Mouse (Mus musculus) liver, postnatal 0 days (tissue): ENCODE results near the gene Osbpl8. TPM values are rescaled to one million over a fixed set of nuclear protein-coding genes. Genes with fewer than 3 reads are reported as not detected.

Experiments
- ATAC-seq: fragments of 200-750 bp; cut with Nextera tagmentation; 2 replicates; pipeline ENCODE4 v1.8.0; 2017; ENCODE audit warnings: mild to moderate bottlenecking, moderate library complexity
- DNase-seq: peaks from one replicate; pipeline ENCODE4 v3.0.0-alpha.2; 2016
- H3K27ac ChIP-seq: fragments of 300-500 bp; sonication (generic); 2 replicates; pipeline ENCODE4 v1.5.1; 2014; ENCODE audit warnings: antibody characterized with exemption, moderate library complexity, mild to moderate bottlenecking, low read depth
- H3K27me3 ChIP-seq: fragments of 300-500 bp; sonication (generic); 2 replicates; pipeline ENCODE4 v1.6.1; 2014; ENCODE audit warnings: low read length, control low read depth, mixed read lengths; ENCODE audit not compliant: insufficient read depth
- H3K36me3 ChIP-seq: fragments of 300-500 bp; sonication (generic); replicated peaks from 2 replicates; pipeline ENCODE4 v1.6.1; 2014; ENCODE audit warnings: mild to moderate bottlenecking, control low read depth, low read length, moderate library complexity, mixed read lengths; ENCODE audit not compliant: insufficient read depth
- H3K4me1 ChIP-seq: fragments of 300-500 bp; sonication (generic); 2 replicates; pipeline ENCODE4 v1.6.1; 2014; ENCODE audit warnings: antibody characterized with exemption, mild to moderate bottlenecking, control low read depth; ENCODE audit not compliant: insufficient read depth
- H3K4me2 ChIP-seq: fragments of 300-500 bp; sonication (generic); 2 replicates; pipeline ENCODE4 v1.6.1; 2014; ENCODE audit warnings: low read depth, mild to moderate bottlenecking, low read length, moderate library complexity, mixed read lengths
- H3K4me3 ChIP-seq: fragments of 300-500 bp; sonication (generic); 2 replicates; pipeline ENCODE4 v1.5.1; 2014; ENCODE audit warnings: low read depth, low read length
- H3K9ac ChIP-seq: fragments of 300-500 bp; sonication (generic); replicated peaks from 2 replicates; pipeline ENCODE4 v1.6.1; 2014; ENCODE audit warnings: mild to moderate bottlenecking, moderate library complexity
- H3K9me3 ChIP-seq: fragments of 300-500 bp; sonication (generic); 2 replicates; pipeline ENCODE4 v1.6.1; 2016; ENCODE audit warnings: mild to moderate bottlenecking, control low read depth, low read length, mixed read lengths
- CTCF ChIP-seq: sonication (generic); IDR thresholded peaks from 2 replicates; pipeline ENCODE4 v1.5.1; 2016; ENCODE audit warnings: antibody characterized with exemption, low read depth
- EP300 ChIP-seq: IDR thresholded peaks from 2 replicates; pipeline ENCODE4 v1.6.1; 2016; ENCODE audit warnings: antibody characterized with exemption, low read depth, mild to moderate bottlenecking
- WGBS: fragments of 180-500 bp; shearing (Covaris S2); extraction: QIAGEN DNeasy Blood & Tissue Kit; methylation state at CpG from one replicate; pipeline ENCODE4 v1.1.7; 2014; ENCODE audit not compliant: insufficient replicate concordance; 5-methylcytosine and 5-hydroxymethylcytosine counted together
- polyA plus RNA-seq: library from polyadenylated mRNA; unstranded; fragments of >200 nt; fragmentation: Nextera tagmentation; extraction: Ambion mirVana; gene quantifications from 2 replicates; pipeline ENCODE4 v1.2.1, GENCODE M21; 2015

Gene Osbpl8
- polyA plus RNA-seq, 1 experiment from 2014 or later: 5.6 TPM

DNA sequence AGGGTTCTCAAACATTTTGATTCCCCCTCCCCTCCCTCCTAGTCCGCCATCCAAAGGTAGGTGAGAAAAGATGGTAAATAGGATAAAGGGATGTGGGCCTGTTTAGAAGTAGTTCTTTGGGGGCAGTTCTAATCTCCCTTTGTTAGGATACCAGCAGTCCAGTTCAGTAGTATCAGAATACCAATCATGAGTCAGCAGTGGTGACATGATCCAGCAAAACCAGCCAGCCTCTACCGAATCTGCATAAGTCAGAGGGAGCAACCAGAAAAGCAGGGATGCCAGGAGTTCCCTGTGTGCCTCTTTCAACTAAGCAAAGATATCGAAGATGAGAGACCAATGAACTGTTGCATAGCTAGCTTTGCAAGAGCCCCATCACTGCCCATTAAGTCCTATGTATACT lies 91.6 kb downstream of the Osbpl8 start:
- no peak for TF ChIP-seq CTCF
- no peak for TF ChIP-seq EP300
- peaks cover 3% of the 10 kb centered on the region; the same call in 1 of the 2 replicates for H3K36me3 ChIP-seq
- H3K4me3 ChIP-seq: no peak overlapping the region
- no peak overlapping the region for H3K4me2 ChIP-seq
- no peaks in the 10 kb centered on the region for H3K27me3 ChIP-seq
- DNase-seq (no peak), ATAC-seq (no peak)
- H3K4me1 ChIP-seq: no peaks in the 10 kb centered on the region
- H3K27ac ChIP-seq: no peak overlapping the region
- H3K9ac ChIP-seq: no peak overlapping the region
- H3K9me3 ChIP-seq: no peaks in the 10 kb centered on the region
- WGBS: 76% methylated on average over 3 of the region's 3 CpGs

GRCm38 (mm10) chr10:111257358-111257757 lies 92.8 kb downstream of the Osbpl8 start:
- 90% methylated on average over 3 of the region's 3 CpGs for WGBS
- DNase-seq: no peak
- H3K4me2 ChIP-seq: no peak overlapping the region
- no peaks in the 10 kb centered on the region for H3K4me1 ChIP-seq
- H3K27me3 ChIP-seq: no peaks in the 10 kb centered on the region
- H3K36me3 ChIP-seq: peaks cover 3% of the 10 kb centered on the region; the same call in 1 of the 2 replicates
- no peak for ATAC-seq
- no peak overlapping the region for H3K27ac ChIP-seq
- no peaks in the 10 kb centered on the region for H3K9me3 ChIP-seq
- TF ChIP-seq CTCF (no peak), EP300 (no peak)
- no peak overlapping the region for H3K4me3 ChIP-seq
- no peak overlapping the region for H3K9ac ChIP-seq

GRCm38 (mm10) chr10:111258256-111258655 lies 93.7 kb downstream of the Osbpl8 start:
- Histone ChIP-seq H3K4me2 (no peak overlapping the region), H3K27me3 (no peaks in the 10 kb centered on the region), H3K4me1 (no peaks in the 10 kb centered on the region), H3K9me3 (no peaks in the 10 kb centered on the region), H3K27ac (no peak overlapping the region), H3K36me3 (peaks cover 3% of the 10 kb centered on the region; the same call in 1 of the 2 replicates), H3K4me3 (no peak overlapping the region), H3K9ac (no peak overlapping the region)
- WGBS: 81% methylated on average over 3 of the region's 3 CpGs
- DNase-seq (no peak), ATAC-seq (no peak)
- no peak for TF ChIP-seq CTCF
- no peak for TF ChIP-seq EP300

GRCm38 (mm10) chr10:111271687-111272086 lies 107.1 kb downstream of the Osbpl8 start:
- peaks cover 71% of the 10 kb centered on the region for H3K36me3 ChIP-seq
- ATAC-seq: no peak

DNA sequence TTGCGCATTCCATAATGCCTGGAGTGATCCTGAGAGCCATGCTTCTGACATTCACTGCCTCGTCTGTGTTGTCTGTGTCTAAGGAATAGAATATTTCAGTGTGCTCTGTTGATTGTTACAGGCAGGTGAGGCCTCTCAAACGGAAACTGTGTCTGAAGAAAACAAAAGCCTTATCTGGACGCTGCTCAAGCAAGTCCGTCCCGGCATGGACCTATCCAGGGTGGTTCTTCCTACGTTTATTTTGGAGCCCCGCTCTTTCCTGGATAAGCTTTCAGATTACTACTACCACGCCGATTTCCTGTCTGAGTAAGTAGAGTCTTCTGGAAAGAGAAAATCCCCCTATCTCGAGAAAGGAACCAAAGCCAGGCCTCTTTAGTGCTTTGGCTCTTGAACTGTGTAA lies 108.4 kb downstream of the Osbpl8 start:
- no peaks in the 10 kb centered on the region for H3K4me1 ChIP-seq
- WGBS: 76% methylated on average over 11 of the region's 11 CpGs
- no peak for ATAC-seq
- no peak overlapping the region for H3K4me3 ChIP-seq
- H3K36me3 ChIP-seq: peaks cover 71% of the 10 kb centered on the region
- no peak overlapping the region for H3K4me2 ChIP-seq
- no peak overlapping the region for H3K27ac ChIP-seq
- no peak for TF ChIP-seq CTCF
- TF ChIP-seq EP300: no peak
- DNase-seq: no peak
- H3K9ac ChIP-seq: no peak overlapping the region
- H3K9me3 ChIP-seq: no peaks in the 10 kb centered on the region
- no peaks in the 10 kb centered on the region for H3K27me3 ChIP-seq

More at GRCm38 (mm10) chr10:111271687-111272086, 107.1 kb downstream of the Osbpl8 start:
- DNase-seq: no peak
- no peak overlapping the region for H3K9ac ChIP-seq
- H3K27ac ChIP-seq: no peak overlapping the region
- H3K4me1 ChIP-seq: no peaks in the 10 kb centered on the region
- 83% methylated on average over 15 of the region's 15 CpGs for WGBS
- no peak overlapping the region for H3K4me2 ChIP-seq
- no peaks in the 10 kb centered on the region for H3K27me3 ChIP-seq
- TF ChIP-seq CTCF (no peak), EP300 (no peak)
- no peak overlapping the region for H3K4me3 ChIP-seq
- H3K9me3 ChIP-seq: no peaks in the 10 kb centered on the region

GRCm38 (mm10) chr10:111273463-111274088 lies 109.0 kb downstream of the Osbpl8 start:
- ATAC-seq (no peak), DNase-seq (no peak)
- Histone ChIP-seq H3K36me3 (peaks cover 69% of the 10 kb centered on the region), H3K27ac (no peak overlapping the region), H3K4me3 (no peak overlapping the region), H3K4me1 (no peaks in the 10 kb centered on the region), H3K27me3 (no peaks in the 10 kb centered on the region), H3K9me3 (no peaks in the 10 kb centered on the region), H3K9ac (no peak overlapping the region), H3K4me2 (no peak overlapping the region)
- TF ChIP-seq EP300 (no peak), CTCF (no peak)
- 78% methylated on average over 5 of the region's 5 CpGs for WGBS
